Mouse (Mus musculus) bone marrow macrophage, adult 2 months (primary cell): Measurements from ENCODE around the gene Ltbp1.

Source experiments
- CTCF ChIP-seq: IDR thresholded peaks from 2 replicates; pipeline ENCODE4 v1.5.1; 2012; ENCODE audit warnings: low read depth, mild to moderate bottlenecking, low read length, moderate library complexity
- POLR2A ChIP-seq: IDR thresholded peaks from 2 replicates; pipeline ENCODE4 v1.6.1; 2012; ENCODE audit warnings: mild to moderate bottlenecking, low read depth, low read length, borderline replicate concordance

DNA sequence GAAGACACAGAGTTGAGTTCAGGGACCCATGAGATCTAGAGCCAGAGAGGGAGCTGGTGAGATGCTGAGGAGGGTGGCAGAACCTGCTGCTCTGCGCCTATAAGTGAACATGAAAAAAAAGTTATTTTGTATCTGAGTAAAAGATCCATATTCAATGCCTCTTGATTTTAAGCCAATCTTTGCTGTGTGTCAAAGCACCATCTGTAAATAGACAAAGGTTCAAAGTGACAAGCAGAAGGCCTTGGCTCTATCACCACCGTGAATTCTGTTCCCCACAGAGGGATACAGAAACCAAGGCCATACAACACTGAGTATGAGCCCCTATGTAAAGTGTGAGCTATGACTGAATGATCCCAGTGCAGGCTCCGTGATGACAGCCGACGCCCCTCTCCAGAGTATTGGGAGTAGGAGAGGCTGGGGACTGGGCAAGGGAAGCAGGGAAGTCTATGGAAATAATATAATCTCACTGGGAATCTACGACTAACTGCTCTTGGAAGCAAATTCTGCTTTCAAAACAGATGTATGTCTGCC is 326.1 kb downstream of the Ltbp1 start:
- TF ChIP-seq CTCF, result no peak
- no peak for TF ChIP-seq POLR2A
